Mouse (Mus musculus) brown adipose tissue, adult 24 weeks (tissue): ENCODE measurements around the gene Hectd4. TPM values are rescaled to one million over a fixed set of nuclear protein-coding genes. Genes with fewer than 3 reads are reported as not detected.
"Not testable (repeated sequence)": the region's sequence is repeated elsewhere in the genome, so short reads cannot be mapped to it uniquely, and the experiment has no call there.

ENCODE experiments used
- H3K27ac ChIP-seq: fragments of 200-500 bp; replicated peaks from 2 replicates; pipeline ENCODE4 v1.5.1; 2012; ENCODE audit warnings: low read depth, mild to moderate bottlenecking, low read length
- H3K4me1 ChIP-seq: fragments of 200-500 bp; 2 replicates; pipeline ENCODE4 v1.6.1; 2012; ENCODE audit warnings: low read length, mixed read lengths; ENCODE audit not compliant: control insufficient read depth, insufficient read depth, insufficient read length
- H3K4me3 ChIP-seq: fragments of 200-500 bp; 2 replicates; pipeline ENCODE4 v1.5.1; 2012; ENCODE audit warnings: low read depth, mild to moderate bottlenecking, low read length, moderate library complexity; ENCODE audit not compliant: insufficient read depth
- polyA plus RNA-seq: library from polyadenylated mRNA; stranded (reverse); fragments of >200 nt; gene quantifications from 2 replicates; pipeline ENCODE4 v1.2.4, GENCODE M21; 2012; ENCODE audit not compliant: missing spikeins, insufficient read depth, insufficient read length

Hectd4 gene
- polyA plus RNA-seq, 1 experiment, result 6.0 TPM

GRCm38 (mm10) chr5:121197337-121197736 lies 22.7 kb upstream of the Hectd4 start:
- Histone ChIP-seq H3K4me1 (no peaks in the 10 kb centered on the region), H3K4me3 (no peak overlapping the region), H3K27ac (no peak overlapping the region)

- no peak overlapping the region for H3K27ac ChIP-seq
- H3K4me3 ChIP-seq, result no peak overlapping the region
- H3K4me1 ChIP-seq, result no peaks in the 10 kb centered on the region
Observed at GRCm38 (mm10) chr5:121198376-121198775, 21.6 kb upstream of the Hectd4 start.

- no peak overlapping the region for H3K27ac ChIP-seq
- H3K4me1 ChIP-seq, result no peaks in the 10 kb centered on the region
- H3K4me3 ChIP-seq, result no peak overlapping the region
Observed at GRCm38 (mm10) chr5:121201739-121202138, 18.3 kb upstream of the Hectd4 start.

- Histone ChIP-seq H3K4me3 (no peak overlapping the region), H3K4me1 (no peaks in the 10 kb centered on the region), H3K27ac (no peak overlapping the region)
Observed at GRCm38 (mm10) chr5:121202467-121202866, 17.6 kb upstream of the Hectd4 start.

- peak within 1 kb of the TSS; percentile 92 for H3K4me3 ChIP-seq
- no peaks in the 10 kb centered on the region for H3K4me1 ChIP-seq
- peak within 1 kb of the TSS; percentile 61 for H3K27ac ChIP-seq
Observed at GRCm38 (mm10) chr5:121204132-121205089, 15.6 kb upstream of the Hectd4 start, which contains the start of gene Rpl6. Gene Rpl6, plus strand, starts transcription at chr5:121204481.

- H3K4me1 ChIP-seq, H3K27ac ChIP-seq, H3K4me3 ChIP-seq: not testable (repeated sequence)
Observed at GRCm38 (mm10) chr5:121205537-121206130, 14.4 kb upstream of the Hectd4 start.

- no peak overlapping the region for H3K27ac ChIP-seq
- no peaks in the 10 kb centered on the region for H3K4me1 ChIP-seq
- H3K4me3 ChIP-seq, result no peak overlapping the region
Observed at GRCm38 (mm10) chr5:121206540-121206939, 13.5 kb upstream of the Hectd4 start.

- H3K4me1 ChIP-seq, result no peaks in the 10 kb centered on the region
- H3K4me3 ChIP-seq, result no peak overlapping the region
- H3K27ac ChIP-seq, result no peak overlapping the region
Observed at GRCm38 (mm10) chr5:121206984-121207383, 13.0 kb upstream of the Hectd4 start.

- Histone ChIP-seq H3K4me1 (no peaks in the 10 kb centered on the region), H3K27ac (no peak overlapping the region), H3K4me3 (no peak overlapping the region)
Observed at GRCm38 (mm10) chr5:121209755-121210600, 10.0 kb upstream of the Hectd4 start.

- Histone ChIP-seq H3K4me3 (no peak overlapping the region), H3K27ac (no peak overlapping the region), H3K4me1 (no peaks in the 10 kb centered on the region)
Observed at GRCm38 (mm10) chr5:121210601-121210924, 9.5 kb upstream of the Hectd4 start.

- no peaks in the 10 kb centered on the region for H3K4me1 ChIP-seq
Observed at GRCm38 (mm10) chr5:121212108-121212507, 7.9 kb upstream of the Hectd4 start.

GRCm38 (mm10) chr5:121214707-121215106 lies 5.3 kb upstream of the Hectd4 start:
- no peak overlapping the region for H3K4me3 ChIP-seq
- no peak overlapping the region for H3K27ac ChIP-seq
- no peaks in the 10 kb centered on the region for H3K4me1 ChIP-seq

More at GRCm38 (mm10) chr5:121212108-121212507, 7.9 kb upstream of the Hectd4 start:
- H3K4me3 ChIP-seq, result no peak overlapping the region
- H3K27ac ChIP-seq, result no peak overlapping the region

- H3K27ac ChIP-seq, result peak overlapping the region; percentile 55; the same call in 1 of the 2 replicates
- no peaks in the 10 kb centered on the region for H3K4me1 ChIP-seq
- no peak overlapping the region for H3K4me3 ChIP-seq
Observed at GRCm38 (mm10) chr5:121215380-121216125, 4.5 kb upstream of the Hectd4 start.

GRCm38 (mm10) chr5:121216126-121216446 lies 3.9 kb upstream of the Hectd4 start:
- no peak overlapping the region for H3K4me3 ChIP-seq
- H3K27ac ChIP-seq, result peak overlapping the region; percentile 55; the same call in 1 of the 2 replicates
- no peaks in the 10 kb centered on the region for H3K4me1 ChIP-seq
